In the genomic region with DNA sequence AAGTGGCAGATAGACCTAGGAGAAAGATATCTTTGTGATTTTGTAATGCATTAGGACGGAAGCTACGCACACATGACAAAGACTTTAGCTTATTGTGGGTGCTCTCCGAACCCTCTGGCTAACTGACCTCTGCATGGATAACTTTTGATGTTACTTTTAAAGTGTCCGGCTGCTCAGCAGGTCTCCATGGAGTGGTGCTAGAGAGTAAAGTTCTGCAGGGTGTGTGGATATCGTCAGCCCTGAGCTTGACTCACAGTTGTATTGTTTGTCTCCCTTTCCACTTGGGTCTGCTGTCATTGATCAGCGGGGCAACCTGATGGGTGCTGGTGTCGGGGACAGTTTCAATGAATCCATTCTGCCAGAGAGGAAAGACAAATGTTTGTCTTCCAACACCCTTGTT, we compare ENCODE assay signal across 19 mouse cellular contexts. TPM values are rescaled to one million over a fixed set of nuclear protein-coding genes. Genes with fewer than 3 reads are reported as not detected.
A peak's percentile ranks its signal among the peaks of the same experiment; 100 is the strongest.
DNase-seq lines count a peak whose midpoint lies in the region; ATAC-seq and TF ChIP-seq lines count a peak whose summit lies in the region.
"Had no signal": no experiment of that assay in that cellular context is flagged by ENCODE, and none has a peak within 500 bp of the region (broad histone marks: within the 10 kb centered on the region; RNA-seq: fewer than 3 reads in every experiment).

No protein-coding gene starts in this region.

- ATAC-seq in heart, postnatal 0 days (ENCODE audit: insufficient read depth, low read depth) = no peak
- ATAC-seq in neural tube, embryonic 15.5 days (ENCODE audit: low FRiP score) = no peak
- ATAC-seq: liver, embryonic 12.5 days had no signal

- no peaks in the 10 kb centered on the region for H3K27me3 ChIP-seq in heart, postnatal 0 days (ENCODE audit: control insufficient read depth, insufficient read depth, low read length)
- no peaks in the 10 kb centered on the region for H3K27me3 ChIP-seq in neural tube, embryonic 15.5 days (replicated peaks)
- H3K27me3 ChIP-seq: embryonic facial prominence, embryonic 15.5 days; heart, embryonic 12.5 days; liver, embryonic 12.5 days; midbrain, embryonic 12.5 days had no signal

- WGBS in heart, postnatal 0 days = 48% methylated on average over 7 of the region's 7 CpGs
- WGBS in neural tube, embryonic 15.5 days = 68% methylated on average over 7 of the region's 7 CpGs

- TF ChIP-seq CTCF in heart, postnatal 0 days (IDR thresholded peaks at IDR 0.05; ENCODE audit: low read depth) = peak; percentile 37
- TF ChIP-seq CTCF in layer of hippocampus, adult 2 months (conservative IDR thresholded peaks at IDR 0.05) = peak; percentile 65

- H3K4me3 ChIP-seq in heart, postnatal 0 days (ENCODE audit: low read depth, low read length) = no peak overlapping the region
- H3K4me3 ChIP-seq in layer of hippocampus, adult 2 months = no peak overlapping the region
- H3K4me3 ChIP-seq in neural tube, embryonic 15.5 days (replicated peaks) = no peak overlapping the region
- H3K4me3 ChIP-seq: embryonic facial prominence, embryonic 15.5 days; forebrain, embryonic 10.5 days; heart, embryonic 12.5 days; limb, embryonic 10.5 days; liver, embryonic 12.5 days; midbrain, embryonic 12.5 days had no signal

- TF ChIP-seq EP300 in heart, postnatal 0 days (IDR thresholded peaks at IDR 0.05; ENCODE audit: low read depth) = no peak

- H3K36me3 ChIP-seq in heart, postnatal 0 days (replicated peaks; ENCODE audit: control insufficient read depth, insufficient read depth, low read length) = no peaks in the 10 kb centered on the region
- no peaks in the 10 kb centered on the region for H3K36me3 ChIP-seq in neural tube, embryonic 15.5 days
- H3K36me3 ChIP-seq: embryonic facial prominence, embryonic 15.5 days; forebrain, embryonic 10.5 days; heart, embryonic 12.5 days; limb, embryonic 10.5 days; liver, embryonic 12.5 days; midbrain, embryonic 12.5 days had no signal

- no peak overlapping the region for H3K9ac ChIP-seq in heart, postnatal 0 days (replicated peaks; ENCODE audit: low read depth, low read length)
- no peak overlapping the region for H3K9ac ChIP-seq in neural tube, embryonic 15.5 days (replicated peaks)
- H3K9ac ChIP-seq: embryonic facial prominence, embryonic 15.5 days; heart, embryonic 12.5 days; liver, embryonic 12.5 days; midbrain, embryonic 12.5 days had no signal

- no peaks in the 10 kb centered on the region for H3K9me3 ChIP-seq in heart, postnatal 0 days (replicated peaks; ENCODE audit: control insufficient read depth, low read length)
- H3K9me3 ChIP-seq in neural tube, embryonic 15.5 days (replicated peaks) = no peaks in the 10 kb centered on the region
- H3K9me3 ChIP-seq: embryonic facial prominence, embryonic 15.5 days; forebrain, embryonic 10.5 days; heart, embryonic 12.5 days; limb, embryonic 10.5 days; liver, embryonic 12.5 days; midbrain, embryonic 12.5 days had no signal

- no peak overlapping the region for H3K4me2 ChIP-seq in heart, postnatal 0 days (ENCODE audit: low read depth, low read length)
- no peak overlapping the region for H3K4me2 ChIP-seq in neural tube, embryonic 15.5 days
- H3K4me2 ChIP-seq: embryonic facial prominence, embryonic 15.5 days; heart, embryonic 12.5 days; liver, embryonic 12.5 days; midbrain, embryonic 12.5 days had no signal

- no peak for DNase-seq in heart, postnatal 0 days (ENCODE audit: low spot score)
- no peak for DNase-seq in heart, adult 18-20 months
- no peak for DNase-seq in layer of hippocampus, adult 2 months (ENCODE audit: low spot score in 2 of 2)
- DNase-seq in layer of hippocampus, postnatal 36 days = no peak
- DNase-seq in 416B (ENCODE audit: low read depth) (peak; percentile 26), A20 (ENCODE audit: low read depth, low spot score) (peak; percentile 39)
- no peak for DNase-seq in testis, postnatal 10 days (ENCODE audit: low spot score)
- DNase-seq: adrenal gland, adult 8-10 months; cerebellum, adult 18-20 months; heart, postnatal 4 days; lung, postnatal 14 days; thymus, adult 18-20 months had no signal

- H3K27ac ChIP-seq in heart, postnatal 0 days (ENCODE audit: low read depth) = no peak overlapping the region
- H3K27ac ChIP-seq in layer of hippocampus, adult 2 months = no peak overlapping the region
- H3K27ac ChIP-seq in neural tube, embryonic 15.5 days (replicated peaks) = no peak overlapping the region
- H3K27ac ChIP-seq: embryonic facial prominence, embryonic 15.5 days; forebrain, embryonic 10.5 days; limb, embryonic 10.5 days; liver, embryonic 12.5 days; midbrain, embryonic 12.5 days had no signal

- H3K4me1 ChIP-seq in heart, postnatal 0 days (ENCODE audit: control insufficient read depth, insufficient read depth) = no peaks in the 10 kb centered on the region
- no peaks in the 10 kb centered on the region for H3K4me1 ChIP-seq in neural tube, embryonic 15.5 days
- H3K4me1 ChIP-seq: embryonic facial prominence, embryonic 15.5 days; forebrain, embryonic 10.5 days; heart, embryonic 12.5 days; limb, embryonic 10.5 days; liver, embryonic 12.5 days; midbrain, embryonic 12.5 days had no signal

RNA-seq across cellular contexts. Expression of gene Scel, which starts 33.7 kb away (rescaled TPM):
- total RNA-seq in heart, postnatal 0 days (2014; rRNA removed; ENCODE audit: low replicate concordance) = 2.7 TPM in 1 of 2 replicates, not detected in the other
- polyA plus RNA-seq in heart, postnatal 0 days (2015; fragmentation: Nextera tagmentation; extraction: Ambion mirVana) = 0.05 and 0.14 TPM in 2 replicates
- under 1 TPM; 0.17 to 0.31 TPM for total RNA-seq in heart, adult 18-20 months (2021)
- 1 to 10 TPM in 1 of 2 experiments, under 1 TPM in 1; 0.87 to 1.1 TPM for total RNA-seq in layer of hippocampus, adult 2 months (2021)
- under 1 TPM; 0.50 to 0.71 TPM for total RNA-seq in layer of hippocampus, postnatal 36 days (2021)
- polyA plus RNA-seq in neural tube, embryonic 15.5 days (2015; fragmentation: Nextera tagmentation; extraction: Ambion mirVana) = 0.14 and 0.45 TPM in 2 replicates

Comparison
In these comparisons a context has a peak if more than half of its experiments do, and no peak if none do; other contexts are left out.
1. DNase-seq: peak in 416B (single experiment) and A20 (single experiment); none in heart, postnatal 0 days (single experiment), heart, adult 18-20 months (0 of 2), layer of hippocampus, adult 2 months (0 of 2), layer of hippocampus, postnatal 36 days (0 of 2) and testis, postnatal 10 days (single experiment).